Mouse (Mus musculus) embryonic facial prominence, embryonic 14.5 days (tissue): ENCODE measurements around the gene Hspb1. TPM values are rescaled to one million over a fixed set of nuclear protein-coding genes. Genes with fewer than 3 reads are reported as not detected.

Source experiments
- ATAC-seq: fragments of 200-750 bp; cut with Nextera tagmentation; 2 replicates; pipeline ENCODE4 v1.8.0; 2017; ENCODE audit warnings: low read depth, moderate number of reproducible peaks, moderate TSS enrichment
- DNase-seq: peaks from one replicate; pipeline ENCODE4 v3.0.0-alpha.2; 2015; ENCODE audit warnings: low spot score
- H3K27ac ChIP-seq: fragments of 300-500 bp; sonication (generic); replicated peaks from 2 replicates; pipeline ENCODE4 v1.5.1; 2014; ENCODE audit warnings: low read depth, mild to moderate bottlenecking, low read length, moderate library complexity
- H3K27me3 ChIP-seq: fragments of 300-500 bp; sonication (generic); replicated peaks from 2 replicates; pipeline ENCODE4 v1.6.1; 2014; ENCODE audit warnings: low read length; ENCODE audit not compliant: control insufficient read depth, insufficient read depth
- H3K36me3 ChIP-seq: fragments of 300-500 bp; sonication (generic); 2 replicates; pipeline ENCODE4 v1.6.1; 2014; ENCODE audit warnings: low read length, mixed read lengths; ENCODE audit not compliant: control insufficient read depth, insufficient read depth
- H3K4me1 ChIP-seq: fragments of 300-500 bp; sonication (generic); 2 replicates; pipeline ENCODE4 v1.6.1; 2014; ENCODE audit warnings: antibody characterized with exemption, low read length; ENCODE audit not compliant: control insufficient read depth, insufficient read depth
- H3K4me2 ChIP-seq: fragments of 300-500 bp; sonication (generic); 2 replicates; pipeline ENCODE4 v1.6.1; 2014; ENCODE audit warnings: low read depth, mild to moderate bottlenecking, low read length, moderate library complexity, mixed read lengths
- H3K4me3 ChIP-seq: fragments of 300-500 bp; sonication (generic); 2 replicates; pipeline ENCODE4 v1.5.1; 2014; ENCODE audit warnings: low read depth, mild to moderate bottlenecking, low read length
- H3K9ac ChIP-seq: fragments of 300-500 bp; sonication (generic); 2 replicates; pipeline ENCODE4 v1.6.1; 2014; ENCODE audit warnings: low read depth, mild to moderate bottlenecking, low read length, moderate library complexity, mixed read lengths
- H3K9me3 ChIP-seq: fragments of 300-500 bp; sonication (generic); 2 replicates; pipeline ENCODE4 v1.6.1; 2016; ENCODE audit warnings: low read length; ENCODE audit not compliant: control insufficient read depth
- WGBS: fragments of 180-500 bp; shearing (Covaris S2); extraction: QIAGEN DNeasy Blood & Tissue Kit; methylation state at CpG from one replicate; pipeline ENCODE4 v1.1.7; 2014; 5-methylcytosine and 5-hydroxymethylcytosine counted together
- polyA plus RNA-seq: library from polyadenylated mRNA; unstranded; fragments of >200 nt; fragmentation: Nextera tagmentation; extraction: Ambion mirVana; gene quantifications from 2 replicates; pipeline ENCODE4 v1.2.1, GENCODE M21; 2014

Hspb1 gene
- polyA plus RNA-seq, 1 experiment from 2014 or later, result 522 TPM

DNA sequence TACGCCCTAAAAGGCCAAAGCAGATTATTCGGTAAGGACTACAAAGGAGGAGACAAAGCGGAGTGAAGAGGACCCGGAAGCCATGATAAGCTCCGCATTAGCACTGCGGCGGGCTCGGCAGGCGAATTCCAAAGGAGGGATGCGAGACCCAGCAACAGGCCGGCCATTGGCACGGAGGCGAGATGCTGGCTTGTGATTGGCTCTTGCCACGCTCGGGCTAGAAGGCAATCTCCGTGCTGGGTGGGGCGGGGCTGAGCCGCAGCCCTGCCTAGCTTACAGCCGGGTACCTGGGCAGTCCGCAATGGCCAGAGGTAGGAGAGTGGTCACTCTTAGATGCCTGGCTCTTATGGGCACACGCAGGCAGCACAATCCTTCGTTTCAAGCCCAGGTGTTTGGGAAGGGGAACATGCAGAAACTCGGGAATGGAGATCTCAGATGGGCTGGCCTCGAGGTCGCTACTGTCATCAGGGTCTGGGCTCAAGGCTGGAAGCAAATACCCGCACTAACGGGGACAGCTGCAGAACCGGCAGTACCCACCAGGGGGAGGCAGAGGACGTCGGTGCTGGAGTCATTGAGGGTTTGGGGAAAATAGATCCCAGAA lies 15.9 kb downstream of the Hspb1 start:
- WGBS, result 0% methylated on average over 29 of the region's 30 CpGs
- Histone ChIP-seq H3K27me3 (no peaks in the 10 kb centered on the region), H3K36me3 (peaks cover 23% of the 10 kb centered on the region), H3K4me2 (peak overlapping the region; percentile 84), H3K9me3 (no peaks in the 10 kb centered on the region), H3K27ac (peak overlapping the region; percentile 74), H3K9ac (peak overlapping the region; percentile 60), H3K4me1 (peaks cover 4% of the 10 kb centered on the region), H3K4me3 (peak overlapping the region; percentile 44)
- DNase-seq (peak; percentile 95), ATAC-seq (peak; percentile 96)

DNA sequence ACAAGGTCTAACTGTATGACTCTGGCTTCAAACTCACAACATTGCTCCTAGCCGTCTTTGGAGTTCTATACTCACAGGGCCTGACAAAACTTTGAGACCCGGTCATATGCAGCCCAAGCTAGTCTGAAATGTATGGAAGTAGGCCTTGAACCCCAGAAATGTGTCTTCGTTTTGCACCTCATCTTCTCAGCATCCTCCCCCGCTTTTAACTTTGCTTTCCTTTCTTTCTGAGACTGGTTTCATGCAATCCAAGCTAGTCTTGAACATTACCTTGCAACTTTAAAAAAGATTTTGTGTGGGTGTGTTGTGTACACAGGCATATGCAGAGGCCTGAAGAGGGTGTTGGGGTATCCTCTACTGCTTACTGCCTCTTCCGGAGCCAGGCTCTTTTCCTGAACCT lies 16.5 kb downstream of the Hspb1 start:
- Histone ChIP-seq H3K27ac (peak overlapping the region; percentile 74; the same call in 1 of the 2 replicates), H3K27me3 (no peaks in the 10 kb centered on the region), H3K4me1 (peaks cover 4% of the 10 kb centered on the region), H3K9me3 (no peaks in the 10 kb centered on the region), H3K36me3 (peaks cover 29% of the 10 kb centered on the region), H3K4me3 (no peak overlapping the region), H3K4me2 (peak overlapping the region; percentile 84), H3K9ac (peak overlapping the region; percentile 60; the same call in 1 of the 2 replicates)
- no peak for ATAC-seq
- no peak for DNase-seq
- 57% methylated on average over 5 of the region's 5 CpGs for WGBS

DNA sequence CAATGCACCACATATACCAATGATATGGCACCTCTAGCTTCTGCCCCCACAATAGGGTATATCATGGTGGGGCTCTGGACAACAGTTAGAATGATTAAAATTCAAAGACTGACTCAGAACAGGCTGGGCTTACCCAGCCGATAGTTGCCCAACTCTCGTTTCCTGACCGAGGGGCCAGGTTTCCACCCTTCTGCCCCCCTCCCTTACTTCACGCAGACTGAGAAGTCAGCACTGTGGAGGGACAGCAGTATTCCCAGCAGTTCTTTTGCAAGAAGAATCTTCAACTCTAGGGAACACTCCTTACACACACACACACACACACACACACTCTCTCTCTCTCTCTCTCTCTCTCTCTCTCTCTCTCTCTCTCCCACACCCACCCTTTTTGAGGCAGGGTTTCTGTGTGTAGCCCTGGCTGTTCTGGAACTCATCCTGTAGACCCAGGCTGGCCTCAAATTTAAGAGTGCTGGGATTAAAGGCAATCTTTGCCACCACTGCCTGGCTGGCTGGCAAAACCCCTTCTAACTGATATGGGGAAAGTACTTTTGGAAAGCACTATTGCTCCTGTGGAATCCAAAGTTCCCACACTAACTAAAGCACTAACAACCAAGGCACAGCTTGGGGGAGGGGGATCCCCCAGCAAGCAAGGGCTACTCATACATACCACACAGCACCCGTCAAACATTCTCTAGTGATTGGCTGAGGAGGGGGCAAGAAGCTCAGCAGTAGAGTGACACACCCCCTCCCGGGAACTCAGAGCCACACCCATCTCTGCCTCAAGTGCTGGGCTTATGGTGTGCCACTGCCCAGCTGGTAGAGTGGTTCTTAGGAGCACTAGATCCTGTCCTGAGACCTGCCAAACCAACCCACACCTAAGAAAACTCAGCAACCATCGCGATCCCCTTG lies 17.9 kb downstream of the Hspb1 start:
- Histone ChIP-seq H3K9me3 (no peaks in the 10 kb centered on the region), H3K4me1 (peaks cover 4% of the 10 kb centered on the region), H3K27ac (peak overlapping the region; percentile 28; the same call in 1 of the 2 replicates), H3K36me3 (peaks cover 42% of the 10 kb centered on the region), H3K4me2 (no peak overlapping the region), H3K9ac (0 out of 2 replicates have a peak overlapping the region, but pooled peaks have one; percentile 30), H3K4me3 (no peak overlapping the region), H3K27me3 (no peaks in the 10 kb centered on the region)
- peak; percentile 19 for DNase-seq
- no peak for ATAC-seq
- 59% methylated on average over 8 of the region's 8 CpGs for WGBS

DNA sequence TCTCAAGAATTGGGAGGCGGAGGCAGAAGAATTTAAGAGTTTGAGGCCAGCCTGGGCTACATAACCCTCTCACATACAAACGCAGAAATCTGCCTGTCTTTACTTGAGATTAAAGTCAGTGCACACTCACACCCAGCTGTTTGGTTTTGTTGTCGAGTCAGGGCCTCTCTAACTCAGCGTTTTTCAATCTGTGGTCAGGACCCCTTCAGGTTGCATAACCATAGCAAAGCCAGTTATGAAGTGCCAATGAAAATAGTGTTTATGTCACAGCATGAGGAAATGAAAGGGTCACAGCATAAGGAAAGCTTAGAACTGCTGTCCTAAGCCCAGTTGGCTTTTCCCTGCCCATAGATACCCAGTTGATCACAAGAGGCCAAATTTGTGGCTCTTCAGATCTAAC lies 19.1 kb downstream of the Hspb1 start:
- WGBS, result 69% methylated on average over 4 of the region's 4 CpGs
- H3K9me3 ChIP-seq, result no peaks in the 10 kb centered on the region
- H3K4me3 ChIP-seq, result no peak overlapping the region
- DNase-seq (no peak), ATAC-seq (no peak)
- H3K4me2 ChIP-seq, result no peak overlapping the region
- peaks cover 4% of the 10 kb centered on the region for H3K4me1 ChIP-seq
- H3K36me3 ChIP-seq, result peaks cover 55% of the 10 kb centered on the region
- H3K27me3 ChIP-seq, result no peaks in the 10 kb centered on the region
- H3K27ac ChIP-seq, result no peak overlapping the region
- H3K9ac ChIP-seq, result no peak overlapping the region

DNA sequence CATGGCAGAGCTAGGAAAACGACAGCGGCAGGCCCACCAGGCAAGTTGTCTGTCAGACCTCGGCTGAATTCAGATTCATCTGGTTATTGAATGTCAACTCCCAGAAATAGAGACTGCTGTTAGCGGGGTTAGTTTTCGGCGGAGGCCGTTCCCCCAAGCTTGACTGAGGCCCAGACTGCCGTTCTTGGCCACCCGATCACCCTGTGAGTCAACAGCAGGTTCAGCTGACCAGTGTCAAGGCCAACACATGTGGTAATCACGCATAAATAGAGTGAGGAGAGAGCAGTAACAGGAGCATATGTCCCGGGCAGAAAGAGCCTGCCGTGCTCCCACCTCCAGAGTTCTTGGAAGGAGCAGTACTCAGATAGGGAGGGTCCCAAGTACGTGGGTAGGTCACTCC lies 19.5 kb downstream of the Hspb1 start:
- ATAC-seq, result no peak
- Histone ChIP-seq H3K4me1 (peaks cover 4% of the 10 kb centered on the region), H3K27me3 (no peaks in the 10 kb centered on the region), H3K9me3 (no peaks in the 10 kb centered on the region), H3K27ac (no peak overlapping the region), H3K36me3 (peaks cover 59% of the 10 kb centered on the region), H3K4me3 (no peak overlapping the region), H3K4me2 (no peak overlapping the region), H3K9ac (no peak overlapping the region)
- 83% methylated on average over 13 of the region's 13 CpGs for WGBS
- no peak for DNase-seq

DNA sequence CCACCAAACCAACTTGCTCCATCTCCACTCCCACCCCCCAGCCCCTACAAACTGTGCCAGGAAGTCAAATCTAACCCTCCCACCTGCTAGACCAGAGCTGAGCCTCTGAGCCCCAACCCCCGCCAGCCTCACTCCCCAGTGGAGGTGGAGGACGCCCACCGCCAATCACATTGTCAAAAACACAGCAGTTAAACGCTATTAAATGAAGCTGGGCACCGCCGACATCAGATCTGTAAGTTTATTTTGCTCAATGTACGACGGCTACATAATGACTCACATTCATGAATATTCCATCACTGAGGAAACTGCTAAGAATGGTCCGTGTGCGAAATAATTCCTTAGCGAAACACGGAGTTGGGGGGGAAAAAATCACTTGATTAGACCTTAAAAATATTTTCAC lies 20.5 kb downstream of the Hspb1 start:
- Histone ChIP-seq H3K4me3 (no peak overlapping the region), H3K27ac (no peak overlapping the region), H3K4me1 (peaks cover 2% of the 10 kb centered on the region), H3K27me3 (no peaks in the 10 kb centered on the region), H3K9me3 (no peaks in the 10 kb centered on the region), H3K4me2 (no peak overlapping the region), H3K36me3 (peaks cover 66% of the 10 kb centered on the region), H3K9ac (no peak overlapping the region)
- DNase-seq, result no peak
- ATAC-seq, result no peak
- WGBS, result 81% methylated on average over 12 of the region's 12 CpGs

DNA sequence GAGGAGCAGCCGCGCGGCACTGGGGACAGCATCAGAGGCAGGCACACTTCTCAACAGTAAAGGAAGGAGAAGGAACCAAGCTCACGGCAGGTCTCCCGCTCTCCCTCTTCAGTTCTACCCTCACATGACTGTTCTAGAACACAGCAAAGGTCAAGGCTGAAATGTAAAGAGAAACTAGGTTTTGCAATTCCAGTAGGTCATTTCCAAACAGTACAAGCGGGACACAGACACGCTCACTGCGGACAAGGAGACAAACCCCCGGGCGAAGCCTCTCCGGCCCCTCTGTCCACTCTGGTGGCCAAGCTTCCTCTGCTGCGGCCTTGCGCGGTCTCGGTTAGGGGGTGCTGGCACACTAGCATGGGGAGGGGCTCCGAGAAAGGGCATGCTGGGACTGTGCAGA lies 21.3 kb downstream of the Hspb1 start:
- no peak overlapping the region for H3K27ac ChIP-seq
- H3K4me3 ChIP-seq, result no peak overlapping the region
- no peaks in the 10 kb centered on the region for H3K4me1 ChIP-seq
- ATAC-seq (no peak), DNase-seq (no peak)
- H3K9me3 ChIP-seq, result no peaks in the 10 kb centered on the region
- H3K4me2 ChIP-seq, result no peak overlapping the region
- H3K36me3 ChIP-seq, result peaks cover 68% of the 10 kb centered on the region
- WGBS, result 97% methylated on average over 16 of the region's 16 CpGs
- H3K9ac ChIP-seq, result no peak overlapping the region
- no peaks in the 10 kb centered on the region for H3K27me3 ChIP-seq

DNA sequence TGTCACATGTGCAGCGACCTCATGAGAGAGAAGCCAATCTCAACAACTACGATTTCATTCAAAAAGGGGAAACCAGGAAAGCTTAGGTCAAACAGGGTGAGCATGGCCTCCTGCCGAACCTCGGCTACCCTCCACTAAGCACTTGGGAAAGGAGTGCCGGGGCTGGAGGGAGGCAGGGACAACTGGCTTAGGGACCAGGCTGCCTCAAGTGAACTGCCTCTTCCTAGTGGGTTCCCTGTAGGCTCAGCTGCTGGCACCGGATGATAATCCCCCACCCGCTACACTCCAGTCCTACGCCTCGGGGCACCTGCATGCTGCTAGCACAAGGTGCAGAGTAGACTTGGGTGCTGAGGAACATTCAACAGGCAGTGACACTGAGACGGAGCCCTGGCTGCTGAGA lies 21.9 kb downstream of the Hspb1 start:
- ATAC-seq, result no peak
- 86% methylated on average over 10 of the region's 10 CpGs for WGBS
- Histone ChIP-seq H3K9me3 (no peaks in the 10 kb centered on the region), H3K9ac (no peak overlapping the region), H3K36me3 (peaks cover 71% of the 10 kb centered on the region), H3K27me3 (no peaks in the 10 kb centered on the region), H3K4me2 (no peak overlapping the region), H3K4me1 (no peaks in the 10 kb centered on the region), H3K27ac (no peak overlapping the region), H3K4me3 (no peak overlapping the region)
- DNase-seq, result no peak
